Mouse (Mus musculus) cortical plate, adult 2 months (tissue): ENCODE data around the gene Trim52.

ENCODE experiments used
- CTCF ChIP-seq: fragments of 200-500 bp; IDR thresholded peaks from 2 replicates; pipeline ENCODE4 v1.5.1; 2011; ENCODE audit warnings: mild to moderate bottlenecking, control low read depth, low read length; ENCODE audit not compliant: insufficient read depth; ENCODE audit errors: extremely low read depth
- POLR2A ChIP-seq: fragments of 200-500 bp; IDR thresholded peaks from 2 replicates; pipeline ENCODE4 v1.6.1; 2011; ENCODE audit warnings: mild to moderate bottlenecking, low read length, control low read depth; ENCODE audit not compliant: insufficient read depth; ENCODE audit errors: extremely low read depth

DNA sequence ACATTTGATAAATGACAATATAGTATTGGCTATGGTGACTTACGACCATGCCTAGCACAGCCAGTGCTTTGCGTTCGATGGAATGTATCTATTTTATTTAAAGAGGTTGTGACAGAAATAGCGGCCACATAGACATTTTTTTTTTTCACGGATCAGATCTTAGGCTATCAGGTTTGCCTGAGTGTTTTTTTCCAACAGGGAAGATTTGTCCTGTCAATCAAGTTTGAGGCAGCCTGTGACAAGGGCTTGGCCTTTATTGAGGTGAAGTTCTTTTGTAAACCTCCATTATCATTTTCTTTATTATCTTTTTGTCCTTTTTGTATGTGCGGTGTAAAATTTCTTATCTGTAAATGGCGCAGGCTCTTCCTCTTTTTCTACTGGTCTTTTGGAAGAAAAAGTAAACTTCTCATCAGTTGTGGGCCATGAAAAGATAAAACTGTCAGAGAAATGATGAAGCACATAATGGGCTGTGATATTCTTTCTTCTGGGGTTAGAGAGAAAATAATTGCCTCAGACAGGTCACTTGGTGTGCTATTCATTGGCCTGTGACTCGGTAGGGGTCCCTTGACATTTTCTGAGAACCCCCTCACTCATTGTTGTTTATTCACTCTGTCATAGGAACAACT lies 73.2 kb downstream of the Trim52 start:
- no peak for TF ChIP-seq POLR2A
- no peak for TF ChIP-seq CTCF
